Mouse (Mus musculus) heart, embryonic 11.5 days (tissue): ENCODE measurements around the gene Me3. TPM values are rescaled to one million over a fixed set of nuclear protein-coding genes. Genes with fewer than 3 reads are reported as not detected.

Source experiments
- ATAC-seq: fragments of 200-750 bp; cut with Nextera tagmentation; replicated peaks from 2 replicates; pipeline ENCODE4 v1.8.0; 2017; ENCODE audit warnings: moderate library complexity; ENCODE audit not compliant: insufficient number of reproducible peaks, low FRiP score, low TSS enrichment
- H3K27ac ChIP-seq: fragments of 300-500 bp; sonication (generic); 2 replicates; pipeline ENCODE4 v1.5.1; 2014; ENCODE audit warnings: mild to moderate bottlenecking, low read depth, low read length
- H3K27me3 ChIP-seq: fragments of 300-500 bp; sonication (generic); 2 replicates; pipeline ENCODE4 v1.6.1; 2014; ENCODE audit warnings: mild to moderate bottlenecking, low read length, mixed read lengths; ENCODE audit not compliant: control insufficient read depth, insufficient read depth
- H3K36me3 ChIP-seq: fragments of 300-500 bp; sonication (generic); 2 replicates; pipeline ENCODE4 v1.6.1; 2014; ENCODE audit warnings: mild to moderate bottlenecking, low read length, moderate library complexity, mixed read lengths; ENCODE audit not compliant: control insufficient read depth, insufficient read depth
- H3K4me1 ChIP-seq: fragments of 300-500 bp; sonication (generic); 2 replicates; pipeline ENCODE4 v1.6.1; 2014; ENCODE audit warnings: low read length; ENCODE audit not compliant: control insufficient read depth, insufficient read depth
- H3K4me2 ChIP-seq: fragments of 300-500 bp; sonication (generic); 2 replicates; pipeline ENCODE4 v1.6.1; 2014; ENCODE audit warnings: mild to moderate bottlenecking, moderate library complexity
- H3K4me3 ChIP-seq: fragments of 300-500 bp; sonication (generic); 2 replicates; pipeline ENCODE4 v1.5.1; 2014; ENCODE audit warnings: low read depth, low read length
- H3K9ac ChIP-seq: fragments of 300-500 bp; sonication (generic); 2 replicates; pipeline ENCODE4 v1.6.1; 2014; ENCODE audit warnings: mild to moderate bottlenecking, low read depth, low read length, moderate library complexity
- H3K9me3 ChIP-seq: fragments of 300-500 bp; sonication (generic); replicated peaks from 2 replicates; pipeline ENCODE4 v1.6.1; 2016; ENCODE audit warnings: low read length; ENCODE audit not compliant: control insufficient read depth
- WGBS: fragments of 180-500 bp; shearing (Covaris S2); extraction: QIAGEN DNeasy Blood & Tissue Kit; methylation state at CpG from one replicate; pipeline ENCODE4 v1.1.7; 2014; ENCODE audit not compliant: insufficient replicate concordance; 5-methylcytosine and 5-hydroxymethylcytosine counted together
- polyA plus RNA-seq: library from polyadenylated mRNA; unstranded; fragments of >200 nt; fragmentation: Nextera tagmentation; extraction: Ambion mirVana; gene quantifications from 2 replicates; pipeline ENCODE4 v1.2.1, GENCODE M21; 2014

Gene Me3
- polyA plus RNA-seq, 1 experiment from 2014 or later: 2.6 TPM

GRCm38 (mm10) chr7:89647864-89648263 is 15.7 kb downstream of the Me3 start:
- H3K27ac ChIP-seq: no peak overlapping the region
- no peak overlapping the region for H3K4me3 ChIP-seq
- no peak overlapping the region for H3K4me2 ChIP-seq
- no peaks in the 10 kb centered on the region for H3K36me3 ChIP-seq
- no peaks in the 10 kb centered on the region for H3K27me3 ChIP-seq
- H3K4me1 ChIP-seq: peaks cover 5% of the 10 kb centered on the region; the same call in 1 of the 2 replicates
- H3K9ac ChIP-seq: no peak overlapping the region
- no peak for ATAC-seq
- no peaks in the 10 kb centered on the region for H3K9me3 ChIP-seq

GRCm38 (mm10) chr7:89657183-89657582 is 25.0 kb downstream of the Me3 start:
- no peaks in the 10 kb centered on the region for H3K36me3 ChIP-seq
- no peak for ATAC-seq
- 80% methylated on average over 9 of the region's 9 CpGs for WGBS
- no peaks in the 10 kb centered on the region for H3K27me3 ChIP-seq
- H3K4me3 ChIP-seq: no peak overlapping the region
- H3K9me3 ChIP-seq: no peaks in the 10 kb centered on the region
- H3K27ac ChIP-seq: no peak overlapping the region
- H3K9ac ChIP-seq: no peak overlapping the region
- H3K4me2 ChIP-seq: no peak overlapping the region
- no peaks in the 10 kb centered on the region for H3K4me1 ChIP-seq

GRCm38 (mm10) chr7:89657692-89658212 is 25.6 kb downstream of the Me3 start:
- Histone ChIP-seq H3K9me3 (no peaks in the 10 kb centered on the region), H3K4me3 (no peak overlapping the region), H3K36me3 (no peaks in the 10 kb centered on the region), H3K4me2 (no peak overlapping the region), H3K27me3 (no peaks in the 10 kb centered on the region), H3K4me1 (no peaks in the 10 kb centered on the region), H3K9ac (no peak overlapping the region), H3K27ac (no peak overlapping the region)
- ATAC-seq: no peak
- 74% methylated on average over 7 of the region's 7 CpGs for WGBS

- Histone ChIP-seq H3K27me3 (no peaks in the 10 kb centered on the region; the same call in 1 of the 2 replicates), H3K36me3 (no peaks in the 10 kb centered on the region), H3K27ac (no peak overlapping the region), H3K9ac (no peak overlapping the region), H3K4me1 (no peaks in the 10 kb centered on the region; the same call in 1 of the 2 replicates), H3K4me2 (no peak overlapping the region), H3K4me3 (no peak overlapping the region), H3K9me3 (no peaks in the 10 kb centered on the region)
- WGBS: 60% methylated on average over 5 of the region's 5 CpGs
- ATAC-seq: no peak
These were observed 32.0 kb downstream of the Me3 start for GRCm38 (mm10) chr7:89664197-89664596.

- no peak for ATAC-seq
- no peak overlapping the region for H3K9ac ChIP-seq
- H3K4me3 ChIP-seq: no peak overlapping the region
- 77% methylated on average over 3 of the region's 3 CpGs for WGBS
- H3K27ac ChIP-seq: no peak overlapping the region
- H3K27me3 ChIP-seq: no peaks in the 10 kb centered on the region; the same call in 1 of the 2 replicates
- H3K36me3 ChIP-seq: no peaks in the 10 kb centered on the region
- no peaks in the 10 kb centered on the region for H3K9me3 ChIP-seq
- no peaks in the 10 kb centered on the region; the same call in 1 of the 2 replicates for H3K4me1 ChIP-seq
- no peak overlapping the region for H3K4me2 ChIP-seq
These were observed 34.2 kb downstream of the Me3 start for GRCm38 (mm10) chr7:89666361-89666760.

GRCm38 (mm10) chr7:89667570-89667969 is 35.4 kb downstream of the Me3 start:
- no peak overlapping the region for H3K4me2 ChIP-seq
- 63% methylated on average over 4 of the region's 4 CpGs for WGBS
- no peak overlapping the region for H3K27ac ChIP-seq
- no peaks in the 10 kb centered on the region for H3K36me3 ChIP-seq
- no peaks in the 10 kb centered on the region for H3K9me3 ChIP-seq
- H3K9ac ChIP-seq: no peak overlapping the region
- no peaks in the 10 kb centered on the region; the same call in 1 of the 2 replicates for H3K27me3 ChIP-seq
- H3K4me1 ChIP-seq: no peaks in the 10 kb centered on the region; the same call in 1 of the 2 replicates
- no peak for ATAC-seq
- no peak overlapping the region for H3K4me3 ChIP-seq

GRCm38 (mm10) chr7:89669461-89669860 is 37.3 kb downstream of the Me3 start:
- no peak for ATAC-seq

GRCm38 (mm10) chr7:89671104-89671831 is 39.1 kb downstream of the Me3 start:
- H3K4me2 ChIP-seq: no peak overlapping the region
- no peak for ATAC-seq
- no peaks in the 10 kb centered on the region; the same call in 1 of the 2 replicates for H3K27me3 ChIP-seq
- no peak overlapping the region for H3K9ac ChIP-seq
- H3K27ac ChIP-seq: no peak overlapping the region
- H3K36me3 ChIP-seq: no peaks in the 10 kb centered on the region
- no peaks in the 10 kb centered on the region for H3K9me3 ChIP-seq
- WGBS: 83% methylated on average over 6 of the region's 6 CpGs
- H3K4me3 ChIP-seq: no peak overlapping the region
- no peaks in the 10 kb centered on the region for H3K4me1 ChIP-seq

More at GRCm38 (mm10) chr7:89669461-89669860, 37.3 kb downstream of the Me3 start:
- H3K9ac ChIP-seq: no peak overlapping the region
- 73% methylated on average over 6 of the region's 6 CpGs for WGBS
- no peaks in the 10 kb centered on the region for H3K36me3 ChIP-seq
- no peaks in the 10 kb centered on the region for H3K4me1 ChIP-seq
- H3K4me2 ChIP-seq: no peak overlapping the region
- H3K4me3 ChIP-seq: no peak overlapping the region
- H3K27ac ChIP-seq: no peak overlapping the region
- H3K9me3 ChIP-seq: no peaks in the 10 kb centered on the region
- H3K27me3 ChIP-seq: no peaks in the 10 kb centered on the region; the same call in 1 of the 2 replicates

GRCm38 (mm10) chr7:89676176-89676575 is 44.0 kb downstream of the Me3 start:
- ATAC-seq: no peak

More at GRCm38 (mm10) chr7:89676176-89676575, 44.0 kb downstream of the Me3 start:
- Histone ChIP-seq H3K27me3 (no peaks in the 10 kb centered on the region), H3K9me3 (no peaks in the 10 kb centered on the region), H3K9ac (no peak overlapping the region), H3K4me1 (peaks cover 5% of the 10 kb centered on the region; the same call in 1 of the 2 replicates), H3K27ac (no peak overlapping the region), H3K4me3 (no peak overlapping the region), H3K4me2 (no peak overlapping the region), H3K36me3 (no peaks in the 10 kb centered on the region)
